Mouse (Mus musculus): ENCODE measurements around the gene Nat10.

- TF ChIP-seq CTCF (IDR thresholded peaks at IDR 0.05; ENCODE audit: borderline replicate concordance, control insufficient read depth, extremely low read depth, insufficient read depth, low read length, poor library complexity) (no peak), POLR2A (IDR thresholded peaks at IDR 0.05; ENCODE audit: control insufficient read depth, extremely low read depth, insufficient read depth, low read length, poor library complexity) (no peak)
These were observed 47.2 kb downstream of the Nat10 start for GRCm38 (mm10) chr2:103713831-103714230.

Measured in thymus, adult 2 months (tissue).